Mouse (Mus musculus): ENCODE measurements around the gene Serpina9. TPM values are rescaled to one million over a fixed set of nuclear protein-coding genes. Genes with fewer than 3 reads are reported as not detected.

The Serpina9 gene
- polyA plus RNA-seq, 1 experiment: 0.13 TPM

GRCm38 (mm10) chr12:103995292-103996072 lies 18.1 kb downstream of the Serpina9 start:
- Histone ChIP-seq H3K27me3 (ENCODE audit: control insufficient read depth, insufficient read depth, low read length) (no peaks in the 10 kb centered on the region), H3K27ac (ENCODE audit: insufficient read depth, low read depth, low read length) (no peak overlapping the region), H3K4me3 (ENCODE audit: low read depth, low read length) (no peak overlapping the region), H3K36me3 (ENCODE audit: control insufficient read depth, insufficient read depth, low read length) (no peaks in the 10 kb centered on the region), H3K4me1 (ENCODE audit: control insufficient read depth, insufficient read depth, insufficient read length, low read length) (no peaks in the 10 kb centered on the region)
- WGBS: 34% methylated on average over 5 of the region's 5 CpGs
- TF ChIP-seq CTCF (IDR thresholded peaks at IDR 0.05; ENCODE audit: extremely low read depth, insufficient read length, insufficient replicate concordance, low read depth, low read length): peak; percentile 81
- TF ChIP-seq POLR2A (IDR thresholded peaks at IDR 0.05; ENCODE audit: low read depth, low read length): no peak

GRCm38 (mm10) chr12:103992945-103993344 lies 20.6 kb downstream of the Serpina9 start:
- WGBS: 38% methylated on average over 7 of the region's 7 CpGs
- no peaks in the 10 kb centered on the region for H3K4me1 ChIP-seq (ENCODE audit: control insufficient read depth, insufficient read depth, insufficient read length, low read length)
- no peaks in the 10 kb centered on the region for H3K36me3 ChIP-seq (ENCODE audit: control insufficient read depth, insufficient read depth, low read length)
- no peaks in the 10 kb centered on the region for H3K27me3 ChIP-seq (ENCODE audit: control insufficient read depth, insufficient read depth, low read length)
- no peak overlapping the region for H3K4me3 ChIP-seq (ENCODE audit: low read depth, low read length)
- no peak overlapping the region for H3K27ac ChIP-seq (ENCODE audit: insufficient read depth, low read depth, low read length)
- TF ChIP-seq CTCF (IDR thresholded peaks at IDR 0.05; ENCODE audit: extremely low read depth, insufficient read length, insufficient replicate concordance, low read depth, low read length) (no peak), POLR2A (IDR thresholded peaks at IDR 0.05; ENCODE audit: low read depth, low read length) (no peak)

GRCm38 (mm10) chr12:103989857-103990256 lies 23.7 kb downstream of the Serpina9 start, which contains the start of gene Serpina11:
Gene Serpina11 (minus strand): TSS chr12:103989957.
- Histone ChIP-seq H3K27me3 (ENCODE audit: control insufficient read depth, insufficient read depth, low read length) (no peaks in the 10 kb centered on the region; the same call in 1 of the 2 replicates), H3K4me3 (ENCODE audit: low read depth, low read length) (no peak within 1 kb of the TSS), H3K4me1 (ENCODE audit: control insufficient read depth, insufficient read depth, insufficient read length, low read length) (no peaks in the 10 kb centered on the region), H3K27ac (ENCODE audit: insufficient read depth, low read depth, low read length) (no peak within 1 kb of the TSS), H3K36me3 (ENCODE audit: control insufficient read depth, insufficient read depth, low read length) (no peaks in the 10 kb centered on the region)
- 84% methylated on average over 6 of the region's 6 CpGs for WGBS
- no peak for TF ChIP-seq CTCF (IDR thresholded peaks at IDR 0.05; ENCODE audit: extremely low read depth, insufficient read length, insufficient replicate concordance, low read depth, low read length)
- TF ChIP-seq POLR2A (IDR thresholded peaks at IDR 0.05; ENCODE audit: low read depth, low read length): no peak

GRCm38 (mm10) chr12:103989514-103989767 lies 24.1 kb downstream of the Serpina9 start:
- Histone ChIP-seq H3K4me3 (ENCODE audit: low read depth, low read length) (no peak overlapping the region), H3K4me1 (ENCODE audit: control insufficient read depth, insufficient read depth, insufficient read length, low read length) (no peaks in the 10 kb centered on the region), H3K27me3 (ENCODE audit: control insufficient read depth, insufficient read depth, low read length) (no peaks in the 10 kb centered on the region; the same call in 1 of the 2 replicates), H3K27ac (ENCODE audit: insufficient read depth, low read depth, low read length) (no peak overlapping the region), H3K36me3 (ENCODE audit: control insufficient read depth, insufficient read depth, low read length) (no peaks in the 10 kb centered on the region)
- 31% methylated on average over 2 of the region's 2 CpGs for WGBS
- no peak for TF ChIP-seq CTCF (IDR thresholded peaks at IDR 0.05; ENCODE audit: extremely low read depth, insufficient read length, insufficient replicate concordance, low read depth, low read length)
- no peak for TF ChIP-seq POLR2A (IDR thresholded peaks at IDR 0.05; ENCODE audit: low read depth, low read length)

- Histone ChIP-seq H3K4me3 (ENCODE audit: low read depth, low read length) (no peak overlapping the region), H3K27me3 (ENCODE audit: control insufficient read depth, insufficient read depth, low read length) (no peaks in the 10 kb centered on the region; the same call in 1 of the 2 replicates), H3K4me1 (ENCODE audit: control insufficient read depth, insufficient read depth, insufficient read length, low read length) (no peaks in the 10 kb centered on the region), H3K27ac (ENCODE audit: insufficient read depth, low read depth, low read length) (no peak overlapping the region), H3K36me3 (ENCODE audit: control insufficient read depth, insufficient read depth, low read length) (no peaks in the 10 kb centered on the region)
- 26% methylated on average over 14 of the region's 14 CpGs for WGBS
- TF ChIP-seq CTCF (IDR thresholded peaks at IDR 0.05; ENCODE audit: extremely low read depth, insufficient read length, insufficient replicate concordance, low read depth, low read length) (no peak), POLR2A (IDR thresholded peaks at IDR 0.05; ENCODE audit: low read depth, low read length) (no peak)
These were observed 24.6 kb downstream of the Serpina9 start for GRCm38 (mm10) chr12:103988754-103989513.

- 42% methylated on average over 5 of the region's 5 CpGs for WGBS
- TF ChIP-seq CTCF (IDR thresholded peaks at IDR 0.05; ENCODE audit: extremely low read depth, insufficient read length, insufficient replicate concordance, low read depth, low read length) (no peak), POLR2A (IDR thresholded peaks at IDR 0.05; ENCODE audit: low read depth, low read length) (no peak)
- no peaks in the 10 kb centered on the region; the same call in 1 of the 2 replicates for H3K27me3 ChIP-seq (ENCODE audit: control insufficient read depth, insufficient read depth, low read length)
- no peaks in the 10 kb centered on the region for H3K36me3 ChIP-seq (ENCODE audit: control insufficient read depth, insufficient read depth, low read length)
- H3K4me1 ChIP-seq (ENCODE audit: control insufficient read depth, insufficient read depth, insufficient read length, low read length): no peaks in the 10 kb centered on the region
- H3K4me3 ChIP-seq (ENCODE audit: low read depth, low read length): no peak overlapping the region
- no peak overlapping the region for H3K27ac ChIP-seq (ENCODE audit: insufficient read depth, low read depth, low read length)
These were observed 27.7 kb downstream of the Serpina9 start for GRCm38 (mm10) chr12:103985868-103986267.

- Histone ChIP-seq H3K4me1 (ENCODE audit: control insufficient read depth, insufficient read depth, insufficient read length, low read length) (no peaks in the 10 kb centered on the region), H3K27ac (ENCODE audit: insufficient read depth, low read depth, low read length) (no peak overlapping the region), H3K4me3 (ENCODE audit: low read depth, low read length) (no peak overlapping the region), H3K27me3 (ENCODE audit: control insufficient read depth, insufficient read depth, low read length) (no peaks in the 10 kb centered on the region; the same call in 1 of the 2 replicates), H3K36me3 (ENCODE audit: control insufficient read depth, insufficient read depth, low read length) (no peaks in the 10 kb centered on the region)
- 54% methylated on average over 4 of the region's 4 CpGs for WGBS
- no peak for TF ChIP-seq POLR2A (IDR thresholded peaks at IDR 0.05; ENCODE audit: low read depth, low read length)
- no peak for TF ChIP-seq CTCF (IDR thresholded peaks at IDR 0.05; ENCODE audit: extremely low read depth, insufficient read length, insufficient replicate concordance, low read depth, low read length)
These were observed 28.6 kb downstream of the Serpina9 start for GRCm38 (mm10) chr12:103984935-103985334.

Data from small intestine, adult 2 months (tissue).